In genomic region chr1:93803556-93804507, GRCm38 (mm10) we compare ENCODE assay signal across 8 mouse cellular contexts. TPM values are rescaled to one million over a fixed set of nuclear protein-coding genes. Genes with fewer than 3 reads are reported as not detected.
DNase-seq lines count a peak whose midpoint lies in the region; ATAC-seq lines count a peak whose summit lies in the region.

TSS of gene Ing5 (plus strand) at chr1:93803965.

- peak within 1 kb of the TSS; percentile 50 for H3K4me3 ChIP-seq in hindbrain, embryonic 14.5 days (replicated peaks; ENCODE audit: low read length)

- peak; percentile 93 for ATAC-seq in hindbrain, embryonic 14.5 days (ENCODE audit: low FRiP score)

- H3K36me3 ChIP-seq in hindbrain, embryonic 14.5 days (replicated peaks; ENCODE audit: control insufficient read depth, insufficient read depth): peaks cover 38% of the 10 kb centered on the region

- H3K9me3 ChIP-seq in hindbrain, embryonic 14.5 days (ENCODE audit: control insufficient read depth, low read length): no peaks in the 10 kb centered on the region

- H3K4me2 ChIP-seq in hindbrain, embryonic 14.5 days (replicated peaks): peak within 1 kb of the TSS; percentile 90

- no peaks in the 10 kb centered on the region for H3K27me3 ChIP-seq in hindbrain, embryonic 14.5 days (ENCODE audit: control insufficient read depth, insufficient read depth, low read length)

- DNase-seq in NIH3T3 (ENCODE audit: low read depth): peak; percentile 100
- peak; percentile 100 for DNase-seq in cerebellum, postnatal 10 days
- DNase-seq in frontal cortex, postnatal 14 days (ENCODE audit: low spot score in 2 of 2): peak; percentile 97 to 100
- peak; percentile 98 for DNase-seq in hindbrain, embryonic 14.5 days (ENCODE audit: low spot score)
- DNase-seq in layer of hippocampus, postnatal 36 days: peak; percentile 99
- peak; percentile 99 for DNase-seq in lung, postnatal 36 days
- peak; percentile 98 for DNase-seq in retina, postnatal 1 day
- DNase-seq in urinary bladder, adult 18-20 months (ENCODE audit: low spot score in 2 of 2): peak; percentile 99

- H3K4me1 ChIP-seq in hindbrain, embryonic 14.5 days (replicated peaks; ENCODE audit: control insufficient read depth, insufficient read depth, low read length): peaks cover 18% of the 10 kb centered on the region

- under 1% methylated on average over 79 of the region's 94 CpGs for WGBS in hindbrain, embryonic 14.5 days

- H3K9ac ChIP-seq in hindbrain, embryonic 14.5 days: peak within 1 kb of the TSS; percentile 66

- H3K27ac ChIP-seq in hindbrain, embryonic 14.5 days: peak within 1 kb of the TSS; percentile 91

RNA-seq across cellular contexts. Expression of gene Ing5, which starts in this region (rescaled TPM):
- 8.4 and 9.3 TPM in 2 replicates for polyA plus RNA-seq in hindbrain, embryonic 14.5 days (2014; fragmentation: Nextera tagmentation; extraction: Ambion mirVana)
- total RNA-seq in layer of hippocampus, postnatal 36 days (2021): 10 to 100 TPM; 12.9 to 13.8 TPM

Comparison
In these comparisons a context has a peak if more than half of its experiments do, and no peak if none do; other contexts are left out.
1. Peak in every context shown above with its lines: DNase-seq, ATAC-seq, H3K4me3 ChIP-seq and H3K27ac ChIP-seq.